ENCODE assay signal across 8 mouse cellular contexts in genomic region chr8:122567361-122568108, GRCm38 (mm10). TPM values are rescaled to one million over a fixed set of nuclear protein-coding genes. Genes with fewer than 3 reads are reported as not detected.
A peak's percentile ranks its signal among the peaks of the same experiment; 100 is the strongest.
DNase-seq lines count a peak whose midpoint lies in the region; ATAC-seq lines count a peak whose summit lies in the region.

Gene Cdt1, plus strand, starts transcription at chr8:122568015.

- peak within 1 kb of the TSS; percentile 92 for H3K4me3 ChIP-seq in embryonic facial prominence, embryonic 14.5 days (ENCODE audit: low read depth, low read length)
- H3K4me3 ChIP-seq in kidney, embryonic 14.5 days (ENCODE audit: low read length): peak within 1 kb of the TSS; percentile 97
- H3K4me3 ChIP-seq in limb, embryonic 15.5 days: peak within 1 kb of the TSS; percentile 87

- H3K9me3 ChIP-seq in embryonic facial prominence, embryonic 14.5 days (ENCODE audit: control insufficient read depth, low read length): no peaks in the 10 kb centered on the region
- H3K9me3 ChIP-seq in kidney, embryonic 14.5 days (ENCODE audit: control insufficient read depth, low read length): no peaks in the 10 kb centered on the region
- no peaks in the 10 kb centered on the region for H3K9me3 ChIP-seq in limb, embryonic 15.5 days

- peak; percentile 96 for ATAC-seq in embryonic facial prominence, embryonic 14.5 days (ENCODE audit: low read depth)
- ATAC-seq in kidney, embryonic 14.5 days (ENCODE audit: low FRiP score, low TSS enrichment): peak; percentile 94
- peak; percentile 94 for ATAC-seq in limb, embryonic 15.5 days (ENCODE audit: insufficient number of reproducible peaks, low FRiP score, low TSS enrichment, low read depth)

- peak within 1 kb of the TSS; percentile 82 for H3K4me2 ChIP-seq in embryonic facial prominence, embryonic 14.5 days (ENCODE audit: low read depth, low read length)
- H3K4me2 ChIP-seq in kidney, embryonic 14.5 days (replicated peaks; ENCODE audit: low read depth, low read length): peak within 1 kb of the TSS; percentile 58
- peak within 1 kb of the TSS; percentile 85 for H3K4me2 ChIP-seq in limb, embryonic 15.5 days

- H3K9ac ChIP-seq in embryonic facial prominence, embryonic 14.5 days (ENCODE audit: low read depth, low read length): peak within 1 kb of the TSS; percentile 97
- H3K9ac ChIP-seq in kidney, embryonic 14.5 days (ENCODE audit: low read depth, low read length): peak within 1 kb of the TSS; percentile 91
- H3K9ac ChIP-seq in limb, embryonic 15.5 days: peak within 1 kb of the TSS; percentile 97

- no peaks in the 10 kb centered on the region for H3K27me3 ChIP-seq in embryonic facial prominence, embryonic 14.5 days (replicated peaks; ENCODE audit: control insufficient read depth, insufficient read depth, low read length)
- H3K27me3 ChIP-seq in kidney, embryonic 14.5 days (ENCODE audit: control insufficient read depth, insufficient read depth, low read length): no peaks in the 10 kb centered on the region
- no peaks in the 10 kb centered on the region for H3K27me3 ChIP-seq in limb, embryonic 15.5 days

- DNase-seq in 3T3-L1 (ENCODE audit: low read depth, low spot score): peak; percentile 97
- DNase-seq in adrenal gland, postnatal 4 days (ENCODE audit: low spot score in 2 of 2): peak; percentile 92 to 96
- peak; percentile 98 for DNase-seq in embryonic facial prominence, embryonic 14.5 days (ENCODE audit: low spot score)
- peak; percentile 94 to 95 for DNase-seq in heart, adult 9 months (ENCODE audit: low spot score in 2 of 2)
- DNase-seq in monocyte, adult 2 months (ENCODE audit: low read depth in 1 of 2, low spot score in 2 of 2): peak; percentile 93 to 94
- DNase-seq in spleen, postnatal 36 days (ENCODE audit: low spot score in 2 of 2): peak; percentile 93 to 94

- peak within 1 kb of the TSS; percentile 93 for H3K27ac ChIP-seq in embryonic facial prominence, embryonic 14.5 days (replicated peaks; ENCODE audit: low read depth, low read length)
- peak within 1 kb of the TSS; percentile 95 for H3K27ac ChIP-seq in kidney, embryonic 14.5 days (ENCODE audit: low read depth, low read length)
- H3K27ac ChIP-seq in limb, embryonic 15.5 days: peak within 1 kb of the TSS; percentile 97

- H3K4me1 ChIP-seq in embryonic facial prominence, embryonic 14.5 days (ENCODE audit: control insufficient read depth, insufficient read depth, low read length): peaks cover 16% of the 10 kb centered on the region
- peaks cover 24% of the 10 kb centered on the region for H3K4me1 ChIP-seq in kidney, embryonic 14.5 days (ENCODE audit: control insufficient read depth, insufficient read depth, low read length)
- peaks cover 31% of the 10 kb centered on the region for H3K4me1 ChIP-seq in limb, embryonic 15.5 days

- peaks cover 36% of the 10 kb centered on the region for H3K36me3 ChIP-seq in embryonic facial prominence, embryonic 14.5 days (ENCODE audit: control insufficient read depth, insufficient read depth, low read length)
- peaks cover 35% of the 10 kb centered on the region for H3K36me3 ChIP-seq in kidney, embryonic 14.5 days (ENCODE audit: control insufficient read depth, insufficient read depth, low read length)
- H3K36me3 ChIP-seq in limb, embryonic 15.5 days: peaks cover 32% of the 10 kb centered on the region

- under 1% methylated on average over 48 of the region's 62 CpGs for WGBS in embryonic facial prominence, embryonic 14.5 days
- WGBS in kidney, embryonic 14.5 days: under 1% methylated on average over 61 of the region's 62 CpGs
- 0% methylated on average over 62 of the region's 62 CpGs for WGBS in limb, embryonic 15.5 days

RNA-seq across cellular contexts. Expression of gene Cdt1, which starts in this region (rescaled TPM):
- total RNA-seq in adrenal gland, postnatal 4 days (2021): 10 to 100 TPM; 33.2 to 36.6 TPM
- 32.9 and 33.7 TPM in 2 replicates for polyA plus RNA-seq in embryonic facial prominence, embryonic 14.5 days (2014; fragmentation: Nextera tagmentation; extraction: Ambion mirVana)
- polyA plus RNA-seq in kidney, embryonic 14.5 days (2014; fragmentation: Nextera tagmentation; extraction: Ambion mirVana): 42.7 and 48.5 TPM in 2 replicates
- 31.8 and 36.1 TPM in 2 replicates for polyA plus RNA-seq in limb, embryonic 15.5 days (2015; fragmentation: Nextera tagmentation; extraction: Ambion mirVana)

Comparison
In these comparisons a context has a peak if more than half of its experiments do, and no peak if none do; other contexts are left out.
1. Peak in every context shown above with its lines: DNase-seq, ATAC-seq, H3K4me3 ChIP-seq and H3K27ac ChIP-seq.